Mouse (Mus musculus): Measurements from ENCODE around the gene Rnf6.
"Not testable (repeated sequence)": the region's sequence is repeated elsewhere in the genome, so short reads cannot be mapped to it uniquely, and the experiment has no call there.

The Rnf6 gene

DNA sequence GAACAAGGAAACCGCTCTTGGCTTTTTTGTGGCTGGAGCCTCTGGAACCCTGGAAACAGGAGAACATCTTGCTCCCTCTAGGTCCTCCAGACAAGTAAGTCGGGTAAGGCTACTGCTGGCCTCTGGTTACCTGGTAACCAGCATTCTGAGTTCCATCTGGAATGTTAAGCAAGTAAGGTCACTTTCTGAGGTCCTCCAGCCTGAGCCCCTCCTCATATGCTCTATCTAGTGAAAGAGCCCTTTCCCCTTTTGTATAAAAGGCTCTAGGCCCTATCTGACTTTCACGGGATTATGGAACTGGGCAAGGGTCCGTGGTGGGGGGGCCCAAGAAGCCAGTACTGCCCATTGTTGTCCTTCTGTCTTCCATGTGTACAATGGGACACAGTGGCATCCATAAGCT is 36.2 kb downstream of the Rnf6 start, which contains the start of gene 1700001J03Rik:
1700001J03Rik (minus strand) TSS at position 101 of the 400 bp plus-strand sequence.
- in situ Hi-C loops (cut with MboI, MseI): loop anchor here in 1 of 2 experiments (10.0 kb wide), 1 partner anchor 300 kb away; the partner anchor contains the start of gene Gm6408

GRCm38 (mm10) chr5:146172744-146173143 is 48.6 kb downstream of the Rnf6 start:
- in situ Hi-C loops (cut with MboI, MseI): not testable (repeated sequence)

DNA sequence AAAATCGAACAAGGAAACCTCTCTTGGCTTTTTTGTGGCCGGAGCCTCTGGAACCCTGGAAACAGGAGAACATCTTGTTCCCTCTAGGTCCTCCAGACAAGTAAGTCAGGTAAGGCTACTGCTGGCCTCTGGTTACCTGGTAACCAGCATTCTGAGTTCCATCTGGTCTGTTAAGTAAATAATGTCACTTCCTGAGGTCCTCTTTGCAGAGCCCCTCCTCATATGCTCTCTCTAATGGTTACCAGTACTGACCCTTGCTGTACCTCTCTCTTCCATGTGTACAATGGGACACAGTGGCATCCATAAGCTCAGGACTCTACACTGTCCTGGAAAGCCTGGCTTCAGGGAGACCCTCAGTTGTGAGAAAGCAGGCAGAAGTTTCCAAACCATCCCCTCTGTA is 50.7 kb downstream of the Rnf6 start, which contains the start of gene Gm6309:
Gm6309 (minus strand) TSS at position 101 of the 400 bp plus-strand sequence.
- in situ Hi-C loops (cut with MboI, MseI): not testable (repeated sequence)

DNA sequence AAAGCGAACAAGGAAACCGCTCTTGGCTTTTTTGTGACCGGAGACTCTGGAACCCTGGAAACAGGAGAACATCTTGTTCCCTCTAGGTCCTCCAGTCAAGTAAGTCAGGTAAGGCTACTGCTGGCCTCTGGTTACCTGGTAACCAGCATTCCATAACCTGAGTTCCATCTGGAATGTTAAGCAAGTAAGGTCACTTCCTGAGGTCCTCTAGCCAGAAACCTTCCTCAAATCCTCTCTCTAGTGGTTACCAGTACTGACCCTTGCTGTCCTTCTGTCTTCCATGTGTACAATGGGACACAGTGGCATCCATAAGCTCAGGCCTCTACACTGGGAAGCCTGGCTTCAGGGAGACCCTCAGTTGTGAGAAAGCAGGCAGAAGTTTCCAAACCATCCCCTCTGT is 60.9 kb downstream of the Rnf6 start, which contains the start of gene Gm5565:
Gm5565 (minus strand) TSS at position 101 of the 400 bp plus-strand sequence.
- in situ Hi-C loops (cut with MboI, MseI): not testable (repeated sequence)

All from T-helper 17 cell (primary cell).